Mouse (Mus musculus): ENCODE measurements at regions not wholly inside any gene's neighbourhood (a gene's known extent, or its start where the extent isn't known, plus 50 kb on each side); places are given as distances from the start of the nearest gene placed in this dataset.

GRCm38 (mm10) chr11:63791004-63791862 is 130.9 kb downstream of the Hs3st3b1 start:
- Histone ChIP-seq H3K4me1 (peaks cover 2% of the 10 kb centered on the region; the same call in 1 of the 2 replicates), H3K4me3 (no peak overlapping the region), H3K36me3 (no peaks in the 10 kb centered on the region), H3K9ac (no peak overlapping the region), H3K27me3 (replicated peaks) (no peaks in the 10 kb centered on the region), H3K27ac (no peak overlapping the region), H3K4me2 (replicated peaks) (no peak overlapping the region), H3K9me3 (no peaks in the 10 kb centered on the region)
- WGBS = 75% methylated on average over 13 of the region's 13 CpGs
- no peak for ATAC-seq (ENCODE audit: low FRiP score, low read depth)

GRCm38 (mm10) chr11:63793732-63794503 is 128.2 kb downstream of the Hs3st3b1 start:
- no peak for ATAC-seq (ENCODE audit: low FRiP score, low read depth)
- Histone ChIP-seq H3K27me3 (replicated peaks) (no peaks in the 10 kb centered on the region), H3K27ac (no peak overlapping the region), H3K9ac (no peak overlapping the region), H3K4me2 (replicated peaks) (no peak overlapping the region), H3K4me3 (no peak overlapping the region), H3K36me3 (no peaks in the 10 kb centered on the region), H3K4me1 (peaks cover 2% of the 10 kb centered on the region; the same call in 1 of the 2 replicates), H3K9me3 (no peaks in the 10 kb centered on the region)
- 81% methylated on average over 8 of the region's 8 CpGs for WGBS

GRCm38 (mm10) chr11:63812146-63812545 is 109.9 kb downstream of the Hs3st3b1 start:
- Histone ChIP-seq H3K9me3 (no peaks in the 10 kb centered on the region), H3K36me3 (no peaks in the 10 kb centered on the region), H3K9ac (no peak overlapping the region), H3K27ac (no peak overlapping the region), H3K4me3 (no peak overlapping the region), H3K27me3 (replicated peaks) (no peaks in the 10 kb centered on the region), H3K4me1 (no peaks in the 10 kb centered on the region), H3K4me2 (replicated peaks) (no peak overlapping the region)
- WGBS = 80% methylated on average over 5 of the region's 5 CpGs
- no peak for ATAC-seq (ENCODE audit: low FRiP score, low read depth)

GRCm38 (mm10) chr11:63822847-63823246 is 99.2 kb downstream of the Hs3st3b1 start:
- ATAC-seq (ENCODE audit: low FRiP score, low read depth) = no peak
- H3K4me1 ChIP-seq = no peaks in the 10 kb centered on the region
- no peaks in the 10 kb centered on the region for H3K27me3 ChIP-seq (replicated peaks)
- H3K4me3 ChIP-seq = no peak overlapping the region
- H3K36me3 ChIP-seq = no peaks in the 10 kb centered on the region
- no peak overlapping the region for H3K9ac ChIP-seq
- H3K9me3 ChIP-seq = no peaks in the 10 kb centered on the region
- 74% methylated on average over 4 of the region's 4 CpGs for WGBS
- no peak overlapping the region for H3K4me2 ChIP-seq (replicated peaks)
- H3K27ac ChIP-seq = no peak overlapping the region

- Histone ChIP-seq H3K4me3 (no peak overlapping the region), H3K9ac (no peak overlapping the region), H3K4me2 (replicated peaks) (no peak overlapping the region), H3K36me3 (no peaks in the 10 kb centered on the region), H3K4me1 (no peaks in the 10 kb centered on the region), H3K27ac (no peak overlapping the region), H3K9me3 (no peaks in the 10 kb centered on the region), H3K27me3 (replicated peaks) (no peaks in the 10 kb centered on the region)
- 86% methylated on average over 6 of the region's 6 CpGs for WGBS
- no peak for ATAC-seq (ENCODE audit: low FRiP score, low read depth)
Measured at GRCm38 (mm10) chr11:63827271-63827762, 94.8 kb downstream of the Hs3st3b1 start.

GRCm38 (mm10) chr11:63833480-63833879 is 88.6 kb downstream of the Hs3st3b1 start:
- WGBS = 89% methylated on average over 3 of the region's 3 CpGs
- Histone ChIP-seq H3K27me3 (replicated peaks) (no peaks in the 10 kb centered on the region), H3K9ac (no peak overlapping the region), H3K4me1 (no peaks in the 10 kb centered on the region), H3K4me3 (no peak overlapping the region), H3K4me2 (replicated peaks) (no peak overlapping the region), H3K27ac (no peak overlapping the region), H3K36me3 (no peaks in the 10 kb centered on the region), H3K9me3 (no peaks in the 10 kb centered on the region)
- no peak for ATAC-seq (ENCODE audit: low FRiP score, low read depth)

GRCm38 (mm10) chr11:63834140-63834539 is 88.0 kb downstream of the Hs3st3b1 start:
- Histone ChIP-seq H3K9ac (no peak overlapping the region), H3K36me3 (no peaks in the 10 kb centered on the region), H3K27ac (no peak overlapping the region), H3K4me1 (no peaks in the 10 kb centered on the region), H3K9me3 (no peaks in the 10 kb centered on the region), H3K4me3 (no peak overlapping the region), H3K27me3 (replicated peaks) (no peaks in the 10 kb centered on the region), H3K4me2 (replicated peaks) (no peak overlapping the region)
- WGBS = 78% methylated on average over 4 of the region's 4 CpGs
- ATAC-seq (ENCODE audit: low FRiP score, low read depth) = no peak

GRCm38 (mm10) chr11:63834631-63835030 is 87.5 kb downstream of the Hs3st3b1 start:
- Histone ChIP-seq H3K4me3 (no peak overlapping the region), H3K9ac (no peak overlapping the region), H3K9me3 (no peaks in the 10 kb centered on the region), H3K27ac (no peak overlapping the region), H3K27me3 (replicated peaks) (no peaks in the 10 kb centered on the region), H3K36me3 (no peaks in the 10 kb centered on the region), H3K4me2 (replicated peaks) (no peak overlapping the region), H3K4me1 (no peaks in the 10 kb centered on the region)
- 50% methylated on average over 7 of the region's 7 CpGs for WGBS
- no peak for ATAC-seq (ENCODE audit: low FRiP score, low read depth)
